Mouse (Mus musculus) limb, embryonic 14.5 days (tissue): Measurements from ENCODE around the gene Anp32a. TPM values are rescaled to one million over a fixed set of nuclear protein-coding genes. Genes with fewer than 3 reads are reported as not detected.

ENCODE experiments used
- ATAC-seq: fragments of 200-750 bp; cut with Nextera tagmentation; 2 replicates; pipeline ENCODE4 v1.8.0; 2017; ENCODE audit warnings: low read depth, moderate number of reproducible peaks, moderate TSS enrichment; ENCODE audit not compliant: low FRiP score
- DNase-seq: peaks from one replicate; pipeline ENCODE4 v3.0.0-alpha.2; 2015; ENCODE audit warnings: low spot score
- H3K27ac ChIP-seq: fragments of 300-500 bp; sonication (generic); replicated peaks from 2 replicates; pipeline ENCODE4 v1.5.1; 2014; ENCODE audit warnings: low read depth, mild to moderate bottlenecking, low read length, moderate library complexity, mixed read lengths
- H3K27me3 ChIP-seq: fragments of 300-500 bp; sonication (generic); 2 replicates; pipeline ENCODE4 v1.6.1; 2014; ENCODE audit warnings: low read length, mixed read lengths; ENCODE audit not compliant: control insufficient read depth, insufficient read depth
- H3K36me3 ChIP-seq: fragments of 300-500 bp; sonication (generic); 2 replicates; pipeline ENCODE4 v1.6.1; 2014; ENCODE audit warnings: mild to moderate bottlenecking, low read length, moderate library complexity, mixed read lengths; ENCODE audit not compliant: control insufficient read depth, insufficient read depth
- H3K4me1 ChIP-seq: fragments of 300-500 bp; sonication (generic); 2 replicates; pipeline ENCODE4 v1.6.1; 2014; ENCODE audit warnings: antibody characterized with exemption, low read length, mixed read lengths; ENCODE audit not compliant: control insufficient read depth, insufficient read depth
- H3K4me2 ChIP-seq: fragments of 300-500 bp; sonication (generic); replicated peaks from 2 replicates; pipeline ENCODE4 v1.6.1; 2014; ENCODE audit warnings: low read depth, mild to moderate bottlenecking, low read length, moderate library complexity; ENCODE audit not compliant: severe bottlenecking
- H3K4me3 ChIP-seq: fragments of 300-500 bp; sonication (generic); replicated peaks from 2 replicates; pipeline ENCODE4 v1.5.1; 2014; ENCODE audit warnings: low read length
- H3K9ac ChIP-seq: fragments of 300-500 bp; sonication (generic); 2 replicates; pipeline ENCODE4 v1.6.1; 2014; ENCODE audit warnings: mild to moderate bottlenecking, low read depth, low read length, moderate library complexity; ENCODE audit not compliant: severe bottlenecking
- H3K9me3 ChIP-seq: fragments of 300-500 bp; sonication (generic); 2 replicates; pipeline ENCODE4 v1.6.1; 2016; ENCODE audit warnings: low read length; ENCODE audit not compliant: control insufficient read depth
- POLR2A ChIP-seq: fragments of 200-500 bp; IDR thresholded peaks from 2 replicates; pipeline ENCODE4 v1.8.0; 2012; ENCODE audit warnings: inconsistent platforms, mild to moderate bottlenecking, moderate library complexity, borderline replicate concordance; ENCODE audit not compliant: insufficient read depth, insufficient read length; ENCODE audit errors: extremely low read depth
- WGBS: fragments of 180-500 bp; shearing (Covaris S2); extraction: QIAGEN DNeasy Blood & Tissue Kit; methylation state at CpG from one replicate; pipeline ENCODE4 v1.1.7; 2014; 5-methylcytosine and 5-hydroxymethylcytosine counted together
- polyA plus RNA-seq, 2 experiments: library from polyadenylated mRNA; depleted of rRNA in 1 of 2; stranded (reverse) in 1 of 2; unstranded in 1 of 2; fragments of >200 nt; fragmentation: Nextera tagmentation in 1 of 2; extraction: Ambion mirVana in 1 of 2; gene quantifications; 2 replicates each; pipeline versions ENCODE4 v1.2.1 to v1.2.3; 2012 to 2014

Anp32a gene
- polyA plus RNA-seq, 2 experiments = 104 to 468 TPM

GRCm38 (mm10) chr9:62373222-62374123 is 32.4 kb downstream of the Anp32a start:
- Histone ChIP-seq H3K36me3 (peaks cover 62% of the 10 kb centered on the region), H3K27me3 (no peaks in the 10 kb centered on the region), H3K4me2 (no peak overlapping the region), H3K4me1 (peaks cover 6% of the 10 kb centered on the region; the same call in 1 of the 2 replicates), H3K27ac (no peak overlapping the region), H3K9me3 (no peaks in the 10 kb centered on the region), H3K4me3 (no peak overlapping the region), H3K9ac (no peak overlapping the region)
- no peak for DNase-seq
- ATAC-seq = no peak
- TF ChIP-seq POLR2A = no peak
- WGBS = 67% methylated on average over 18 of the region's 18 CpGs

DNA sequence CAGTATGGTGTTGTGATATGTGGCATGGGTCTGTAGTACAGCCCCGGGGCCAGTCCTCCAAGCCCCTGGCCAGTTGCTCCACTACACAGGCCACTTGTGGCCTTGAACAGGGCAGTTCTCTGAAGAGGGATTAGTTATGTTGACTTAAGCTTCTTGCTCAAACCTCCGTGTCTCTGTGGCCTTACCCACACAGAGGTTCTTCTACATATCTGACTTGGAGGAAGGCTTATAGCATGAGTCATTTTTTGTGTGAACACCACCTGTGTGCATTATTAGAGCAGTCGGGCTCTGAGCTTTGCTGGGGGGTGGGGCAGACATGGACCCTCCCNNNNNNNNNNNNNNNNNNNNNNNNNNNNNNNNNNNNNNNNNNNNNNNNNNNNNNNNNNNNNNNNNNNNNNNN is 33.2 kb downstream of the Anp32a start:
- Histone ChIP-seq H3K9me3 (no peaks in the 10 kb centered on the region), H3K27ac (no peak overlapping the region), H3K36me3 (peaks cover 65% of the 10 kb centered on the region), H3K4me3 (no peak overlapping the region), H3K4me1 (peaks cover 6% of the 10 kb centered on the region; the same call in 1 of the 2 replicates), H3K9ac (no peak overlapping the region), H3K4me2 (no peak overlapping the region), H3K27me3 (no peaks in the 10 kb centered on the region)
- DNase-seq (no peak), ATAC-seq (no peak)
- TF ChIP-seq POLR2A = no peak
- WGBS = 74% methylated on average over 3 of the region's 3 CpGs

DNA sequence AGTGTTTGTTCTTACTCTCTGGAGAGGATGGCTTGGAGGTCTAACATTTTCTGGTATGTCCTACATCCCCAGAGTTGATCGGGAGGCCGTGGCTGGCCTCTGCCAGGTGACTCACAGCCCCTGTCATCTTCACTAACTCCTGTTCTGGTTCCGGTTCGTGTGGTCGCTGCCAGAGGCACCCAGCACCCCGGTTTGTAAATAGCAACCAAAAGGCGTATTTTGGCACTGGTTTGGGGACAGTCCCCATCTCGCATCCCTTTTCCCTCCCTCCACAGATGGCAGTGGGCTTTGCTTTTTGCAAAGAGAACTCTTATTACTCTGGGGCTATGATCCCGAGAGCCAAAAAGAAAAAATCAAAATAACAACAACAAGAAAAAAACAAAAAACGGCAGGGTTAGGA is 36.8 kb downstream of the Anp32a start:
- peaks cover 65% of the 10 kb centered on the region for H3K36me3 ChIP-seq
- H3K4me1 ChIP-seq = no peaks in the 10 kb centered on the region; the same call in 1 of the 2 replicates
- DNase-seq = no peak
- no peak overlapping the region for H3K9ac ChIP-seq
- no peak overlapping the region for H3K4me3 ChIP-seq
- H3K9me3 ChIP-seq = no peaks in the 10 kb centered on the region
- no peak for ATAC-seq
- no peak overlapping the region for H3K27ac ChIP-seq
- no peak overlapping the region for H3K4me2 ChIP-seq
- WGBS = 92% methylated on average over 10 of the region's 10 CpGs
- no peak for TF ChIP-seq POLR2A
- no peaks in the 10 kb centered on the region for H3K27me3 ChIP-seq

- H3K27ac ChIP-seq = no peak overlapping the region
- ATAC-seq (no peak), DNase-seq (no peak)
- H3K9ac ChIP-seq = no peak overlapping the region
- H3K9me3 ChIP-seq = no peaks in the 10 kb centered on the region
- no peaks in the 10 kb centered on the region; the same call in 1 of the 2 replicates for H3K4me1 ChIP-seq
- H3K4me3 ChIP-seq = no peak overlapping the region
- H3K36me3 ChIP-seq = peaks cover 43% of the 10 kb centered on the region
- no peak for TF ChIP-seq POLR2A
- H3K4me2 ChIP-seq = no peak overlapping the region
- no peaks in the 10 kb centered on the region for H3K27me3 ChIP-seq
- 64% methylated on average over 5 of the region's 5 CpGs for WGBS
Measured at GRCm38 (mm10) chr9:62380351-62380750, 39.3 kb downstream of the Anp32a start.

GRCm38 (mm10) chr9:62381402-62381913 is 40.4 kb downstream of the Anp32a start:
- DNase-seq (no peak), ATAC-seq (no peak)
- Histone ChIP-seq H3K36me3 (peaks cover 32% of the 10 kb centered on the region), H3K4me2 (no peak overlapping the region), H3K4me3 (no peak overlapping the region), H3K27ac (no peak overlapping the region; the same call in 1 of the 2 replicates), H3K4me1 (no peaks in the 10 kb centered on the region; the same call in 1 of the 2 replicates), H3K9ac (no peak overlapping the region), H3K27me3 (no peaks in the 10 kb centered on the region), H3K9me3 (no peaks in the 10 kb centered on the region)
- TF ChIP-seq POLR2A = no peak
- 59% methylated on average over 8 of the region's 8 CpGs for WGBS
